25 mouse cellular contexts compared by ENCODE assay signal in genomic region chr16:31584216-31584823, GRCm38 (mm10).
DNase-seq lines count a peak whose midpoint lies in the region; TF ChIP-seq lines count a peak whose summit lies in the region.
"Had no signal": no experiment of that assay in that cellular context is flagged by ENCODE, and none has a peak within 500 bp of the region (broad histone marks: within the 10 kb centered on the region; RNA-seq: fewer than 3 reads in every experiment).

No protein-coding gene starts in this region.

- no peak for TF ChIP-seq POLR2A in liver, adult 2 months (IDR thresholded peaks at IDR 0.05; ENCODE audit: extremely low read depth, insufficient read depth, low read length)

- no peak overlapping the region for H3K9ac ChIP-seq in liver, adult 2 months (ENCODE audit: low read depth, low read length)
- H3K9ac ChIP-seq: embryonic facial prominence, embryonic 12.5 days; forebrain, embryonic 12.5 days; forebrain, postnatal 0 days; heart, embryonic 13.5 days; hindbrain, embryonic 14.5 days; limb, embryonic 15.5 days; liver, embryonic 15.5 days had no signal

- no peaks in the 10 kb centered on the region for H3K27me3 ChIP-seq in liver, adult 2 months (ENCODE audit: control insufficient read depth, insufficient read depth, low read length)
- H3K27me3 ChIP-seq: embryonic facial prominence, embryonic 12.5 days; forebrain, embryonic 12.5 days; heart, embryonic 13.5 days; limb, embryonic 15.5 days had no signal

- no peaks in the 10 kb centered on the region for H3K36me3 ChIP-seq in liver, adult 2 months (ENCODE audit: control insufficient read depth, insufficient read depth, low read length)
- H3K36me3 ChIP-seq: embryonic facial prominence, embryonic 12.5 days; forebrain, embryonic 12.5 days; heart, embryonic 13.5 days; limb, embryonic 10.5 days; limb, embryonic 15.5 days; liver, embryonic 15.5 days had no signal

- no peak for TF ChIP-seq CTCF in gastrocnemius, adult 2 months (IDR thresholded peaks at IDR 0.05)
- TF ChIP-seq CTCF in liver, adult 2 months (IDR thresholded peaks at IDR 0.05; ENCODE audit: low read depth, low read length), result no peak

- H3K4me3 ChIP-seq in gastrocnemius, adult 2 months, result no peak overlapping the region
- H3K4me3 ChIP-seq in liver, adult 2 months (ENCODE audit: insufficient read depth, low read depth, low read length), result no peak overlapping the region
- H3K4me3 ChIP-seq: embryonic facial prominence, embryonic 12.5 days; forebrain, embryonic 12.5 days; heart, embryonic 13.5 days; limb, embryonic 10.5 days; limb, embryonic 15.5 days; liver, embryonic 15.5 days had no signal

- no peaks in the 10 kb centered on the region for H3K79me2 ChIP-seq in liver, adult 2 months (ENCODE audit: control insufficient read depth, insufficient read depth, low read length)

- no peak for DNase-seq in gastrocnemius, adult 2 months
- DNase-seq in gastrocnemius, postnatal 25 days, result no peak
- peak; percentile 48 for DNase-seq in liver, adult 2 months (ENCODE audit: extremely low read depth, low read depth, low spot score)
- no peak for DNase-seq in liver
- peak; percentile 37 for DNase-seq in testis, postnatal 10 days (ENCODE audit: low spot score)
- DNase-seq in testis, postnatal 14 days (ENCODE audit: low spot score), result no peak
- DNase-seq in left cerebral cortex, postnatal 36 days (ENCODE audit: low spot score in 2 of 2), result no peak
- DNase-seq in cerebellum, postnatal 25 days, result no peak
- DNase-seq: adrenal gland, adult 8-10 months; cerebellum, adult 8-10 months; cerebellum, postnatal 36 days; forebrain, postnatal 0 days; gastrocnemius, postnatal 10 days; heart, postnatal 10 days; midbrain, embryonic 14.5 days; right cerebral cortex, adult 18-20 months; spleen, adult 18-20 months had no signal

- intact Hi-C loops in gastrocnemius, adult 2 months (cut with DNase I), result no loop called here
- intact Hi-C loops in left cerebral cortex, postnatal 36 days (cut with DNase I), result no loop called here

- 49% methylated on average over 4 of the region's 4 CpGs for WGBS in liver, adult 2 months

- no peaks in the 10 kb centered on the region for H3K4me1 ChIP-seq in liver, adult 2 months (ENCODE audit: control insufficient read depth, insufficient read depth, low read length)
- H3K4me1 ChIP-seq: liver, embryonic 15.5 days had no signal

- H3K27ac ChIP-seq in gastrocnemius, adult 2 months, result peak overlapping the region; percentile 20; the same call in 1 of the 2 replicates
- no peak overlapping the region for H3K27ac ChIP-seq in liver, adult 2 months (replicated peaks; ENCODE audit: insufficient read depth, low read depth, low read length)
- H3K27ac ChIP-seq: embryonic facial prominence, embryonic 12.5 days; forebrain, embryonic 12.5 days; heart, embryonic 13.5 days; hindbrain, embryonic 14.5 days; limb, embryonic 10.5 days; limb, embryonic 15.5 days; liver, embryonic 15.5 days; macrophage had no signal

Comparison
In these comparisons a context has a peak if more than half of its experiments do, and no peak if none do; other contexts are left out.
1. DNase-seq: peak in liver, adult 2 months (single experiment) and testis, postnatal 10 days (single experiment); none in gastrocnemius, adult 2 months (single experiment), gastrocnemius, postnatal 25 days (single experiment), liver (single experiment), testis, postnatal 14 days (single experiment), left cerebral cortex, postnatal 36 days (0 of 2) and cerebellum, postnatal 25 days (0 of 2).